Mouse (Mus musculus) c-Kit-positive CD71-negative TER-119-negative erythroid progenitor cells, embryonic 14.5 days (primary cell): Measurements from ENCODE around the gene Tbc1d16.
A peak's percentile ranks its signal among the peaks of the same experiment; 100 is the strongest.

Experiments used
- DNase-seq: peaks from one replicate; pipeline ENCODE4 v3.0.0-alpha.2; 2013; ENCODE audit warnings: low read depth

Tbc1d16 gene

DNA sequence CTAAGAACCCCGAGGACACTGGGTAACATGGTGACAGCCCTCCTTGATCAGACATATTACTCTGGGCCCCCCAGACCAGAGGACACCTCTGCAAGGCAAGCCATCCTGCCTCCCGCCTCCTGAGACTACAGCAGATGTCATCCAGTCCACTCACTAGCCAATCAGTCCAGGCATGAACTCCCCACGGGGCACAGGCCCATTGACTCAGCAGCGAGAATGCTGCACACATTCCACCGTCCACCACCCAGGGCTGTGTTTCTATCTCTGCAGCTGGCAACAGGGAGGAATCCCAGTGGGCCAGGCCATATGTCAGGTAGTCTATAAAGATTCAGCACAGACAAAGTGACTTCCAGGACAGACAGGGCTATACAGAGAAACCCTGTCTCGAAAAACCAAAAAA is 20.3 kb downstream of the Tbc1d16 start:
- no peak for DNase-seq

GRCm38 (mm10) chr11:119206562-119206961 is 21.7 kb downstream of the Tbc1d16 start:
- no peak for DNase-seq

- DNase-seq, result no peak
Measured at GRCm38 (mm10) chr11:119205738-119206137, 22.6 kb downstream of the Tbc1d16 start.

- no peak for DNase-seq
Measured at GRCm38 (mm10) chr11:119203423-119203822, 24.9 kb downstream of the Tbc1d16 start.

DNA sequence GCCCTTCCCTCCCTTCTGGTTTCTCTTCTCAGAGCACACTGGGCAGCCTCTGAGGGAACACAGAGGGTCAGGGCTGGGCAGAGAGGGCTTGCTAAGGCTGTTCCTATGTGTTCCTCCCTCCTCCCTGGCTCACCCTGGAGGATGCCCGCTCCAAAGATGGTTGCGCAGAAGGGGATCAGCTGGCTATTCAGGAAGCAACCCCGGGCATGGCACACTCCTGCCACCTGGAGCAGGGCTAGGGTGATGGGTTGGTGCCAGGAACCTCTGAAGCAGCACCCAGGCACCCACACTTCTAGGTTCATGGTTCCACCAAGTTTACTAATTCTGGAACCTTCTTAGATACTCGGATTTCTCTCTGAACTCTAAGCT is 29.1 kb downstream of the Tbc1d16 start:
- DNase-seq, result no peak

GRCm38 (mm10) chr11:119198564-119199232 is 29.6 kb downstream of the Tbc1d16 start:
- no peak for DNase-seq

- DNase-seq, result no peak
Measured at GRCm38 (mm10) chr11:119197618-119198563, 30.4 kb downstream of the Tbc1d16 start.

- no peak for DNase-seq
Measured at GRCm38 (mm10) chr11:119192605-119193004, 35.7 kb downstream of the Tbc1d16 start.

GRCm38 (mm10) chr11:119192176-119192575 is 36.1 kb downstream of the Tbc1d16 start:
- DNase-seq, result no peak

GRCm38 (mm10) chr11:119191606-119192081 is 36.7 kb downstream of the Tbc1d16 start:
- no peak for DNase-seq

DNA sequence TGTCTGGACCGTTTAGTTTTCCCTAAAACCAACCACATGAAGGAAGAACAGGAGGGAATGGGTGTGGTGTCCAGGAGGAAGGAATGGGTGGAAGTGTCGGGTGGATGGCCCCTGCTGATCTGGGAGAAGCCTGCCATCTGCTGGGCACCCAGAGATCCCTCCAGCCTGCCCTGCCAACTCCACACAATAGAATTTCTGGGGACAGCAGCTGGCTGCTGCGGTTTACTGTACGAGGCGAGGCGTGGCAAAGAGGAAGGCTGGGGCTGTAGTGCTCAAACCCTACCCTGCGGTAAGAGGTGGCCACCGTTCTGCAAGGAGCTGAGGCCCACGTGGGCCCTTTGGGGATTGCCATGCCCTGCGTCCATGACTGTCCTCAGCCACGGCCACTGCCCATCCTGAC is 37.8 kb downstream of the Tbc1d16 start:
- peak; percentile 58 for DNase-seq

DNA sequence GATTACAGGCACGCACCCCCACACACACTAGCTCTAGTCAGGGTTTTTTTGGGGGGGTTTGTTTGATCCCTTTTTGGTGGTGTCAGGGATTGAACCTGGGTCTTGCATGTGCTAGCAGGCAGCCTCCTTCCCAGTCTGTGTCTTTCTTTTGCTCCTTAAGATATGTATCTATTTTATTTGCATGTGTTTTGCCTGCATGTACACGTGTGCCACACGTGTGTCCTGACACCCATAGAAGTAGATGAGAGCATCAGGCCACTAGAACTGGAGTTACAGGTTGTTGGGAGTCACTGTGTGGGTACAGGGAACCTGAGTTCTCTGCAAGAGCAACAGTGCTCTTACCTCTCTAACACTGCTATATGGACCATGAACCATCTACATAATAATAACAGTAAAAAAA is 39.0 kb downstream of the Tbc1d16 start:
- DNase-seq, result no peak

DNA sequence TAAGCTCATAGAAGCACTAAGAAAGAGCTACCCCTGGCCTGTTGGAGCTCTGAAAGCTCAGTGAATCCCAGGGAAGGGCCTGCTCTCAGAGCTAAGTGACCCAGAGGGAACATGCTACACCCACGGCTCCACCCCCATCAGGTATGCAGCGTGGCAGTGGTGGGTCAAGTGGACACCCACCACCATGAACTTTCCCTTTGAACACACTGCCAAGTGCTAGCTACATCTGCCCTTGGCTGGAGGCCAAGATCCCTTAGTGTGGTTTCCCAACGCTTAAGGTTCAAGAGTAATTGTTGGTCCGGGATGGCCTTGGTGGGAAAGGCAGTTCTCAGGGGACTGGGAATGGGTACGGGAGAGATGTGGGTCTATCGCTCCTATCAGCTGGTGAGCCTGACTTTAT is 39.9 kb downstream of the Tbc1d16 start:
- no peak for DNase-seq

DNA sequence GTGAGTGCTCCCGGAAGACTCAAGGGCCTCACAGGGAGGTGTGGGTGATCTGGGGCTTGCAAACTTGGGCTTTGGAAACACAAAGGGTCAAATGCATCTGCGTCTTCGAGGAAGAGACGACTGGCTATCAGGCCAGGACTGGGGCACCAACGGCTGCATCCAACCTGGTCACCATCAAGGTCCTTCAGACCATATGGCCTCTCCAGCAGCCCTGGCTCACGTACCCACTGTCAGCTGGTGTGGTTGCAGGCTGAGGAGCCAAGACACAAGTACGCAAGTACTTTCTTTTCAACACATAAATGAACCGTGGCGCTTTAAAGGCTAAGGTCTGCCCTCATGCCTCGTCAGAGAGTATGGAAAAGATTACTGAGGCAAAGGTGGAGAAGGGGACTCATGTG is 40.5 kb downstream of the Tbc1d16 start:
- DNase-seq, result no peak

- DNase-seq, result peak; percentile 62
Measured at GRCm38 (mm10) chr11:119186989-119187799, 41.1 kb downstream of the Tbc1d16 start.

GRCm38 (mm10) chr11:119186381-119186780 is 41.9 kb downstream of the Tbc1d16 start:
- DNase-seq, result no peak

- DNase-seq, result no peak
Measured at GRCm38 (mm10) chr11:119183684-119184310, 44.5 kb downstream of the Tbc1d16 start.

GRCm38 (mm10) chr11:119181861-119182395 is 46.4 kb downstream of the Tbc1d16 start:
- DNase-seq, result no peak

DNA sequence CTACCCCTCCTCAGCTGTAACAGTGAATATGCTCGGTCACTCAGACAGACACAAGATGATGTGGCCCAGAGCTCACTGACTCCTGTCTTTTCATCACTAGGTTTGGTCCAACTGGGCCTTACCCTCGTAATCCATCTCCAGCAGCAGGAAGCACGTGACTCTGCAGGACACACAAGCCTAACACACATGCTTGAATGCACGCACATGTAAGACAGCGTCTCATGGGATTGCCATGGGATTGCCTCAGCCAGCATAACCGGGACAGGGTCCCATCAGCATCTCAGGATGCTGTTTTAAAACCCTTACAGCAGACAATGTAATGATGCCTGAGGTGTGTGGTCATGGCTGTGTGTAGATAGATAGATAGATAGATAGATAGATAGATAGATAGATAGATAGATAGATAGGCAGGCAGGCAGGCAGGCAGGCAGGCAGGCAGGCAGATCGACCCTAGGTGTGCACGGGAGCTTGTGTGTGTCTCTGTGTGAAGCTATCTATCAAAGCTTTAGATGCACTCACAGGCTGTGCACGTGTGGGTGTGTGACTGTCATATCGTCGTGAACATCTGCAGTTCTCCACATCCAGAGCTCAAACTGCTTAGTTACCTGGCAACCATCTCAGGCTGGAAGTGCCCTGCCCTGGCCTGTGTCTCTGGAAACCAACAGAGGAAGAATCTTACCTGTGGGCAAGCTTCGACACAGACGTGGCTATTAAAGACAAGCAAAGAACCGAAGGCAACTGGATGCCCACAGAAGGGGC is 47.3 kb downstream of the Tbc1d16 start:
- no peak for DNase-seq

GRCm38 (mm10) chr11:119178317-119178716 is 50.0 kb downstream of the Tbc1d16 start:
- no peak for DNase-seq
